Mouse (Mus musculus) liver, embryonic 11.5 days (tissue): Measurements from ENCODE around the gene Snx29. TPM values are rescaled to one million over a fixed set of nuclear protein-coding genes. Genes with fewer than 3 reads are reported as not detected.
A peak's percentile ranks its signal among the peaks of the same experiment; 100 is the strongest.

Source experiments
- ATAC-seq: fragments of 200-750 bp; cut with Nextera tagmentation; replicated peaks from 2 replicates; pipeline ENCODE4 v1.8.0; 2017; ENCODE audit warnings: moderate number of reproducible peaks, mild to moderate bottlenecking, moderate TSS enrichment, moderate library complexity; ENCODE audit not compliant: low FRiP score
- DNase-seq: peaks from one replicate; pipeline ENCODE4 v3.0.0-alpha.2; 2017; ENCODE audit warnings: low spot score
- H3K27ac ChIP-seq: fragments of 300-500 bp; sonication (generic); 2 replicates; pipeline ENCODE4 v1.5.1; 2014; ENCODE audit warnings: mild to moderate bottlenecking, low read depth, low read length, control low read depth
- H3K27me3 ChIP-seq: fragments of 300-500 bp; sonication (generic); replicated peaks from 2 replicates; pipeline ENCODE4 v1.6.1; 2014; ENCODE audit warnings: low read length, mixed read lengths; ENCODE audit not compliant: control insufficient read depth, insufficient read depth
- H3K36me3 ChIP-seq: fragments of 300-500 bp; sonication (generic); 2 replicates; pipeline ENCODE4 v1.6.1; 2014; ENCODE audit warnings: mild to moderate bottlenecking, low read length, moderate library complexity, mixed read lengths; ENCODE audit not compliant: control insufficient read depth, insufficient read depth
- H3K4me1 ChIP-seq: fragments of 300-500 bp; sonication (generic); replicated peaks from 2 replicates; pipeline ENCODE4 v1.6.1; 2014; ENCODE audit warnings: low read length, mixed read lengths; ENCODE audit not compliant: control insufficient read depth, insufficient read depth
- H3K4me2 ChIP-seq: fragments of 300-500 bp; sonication (generic); 2 replicates; pipeline ENCODE4 v1.6.1; 2014; ENCODE audit warnings: mild to moderate bottlenecking, control low read depth, moderate library complexity
- H3K4me3 ChIP-seq: fragments of 300-500 bp; sonication (generic); 2 replicates; pipeline ENCODE4 v1.5.1; 2014; ENCODE audit warnings: low read depth, low read length, control low read depth
- H3K9ac ChIP-seq: fragments of 300-500 bp; sonication (generic); 2 replicates; pipeline ENCODE4 v1.6.1; 2014; ENCODE audit warnings: low read depth, low read length, control low read depth
- H3K9me3 ChIP-seq: fragments of 300-500 bp; sonication (generic); 2 replicates; pipeline ENCODE4 v1.6.1; 2016; ENCODE audit warnings: low read length, inconsistent platforms, mixed read lengths; ENCODE audit not compliant: control insufficient read depth
- WGBS: fragments of 180-500 bp; shearing (Covaris S2); extraction: QIAGEN DNeasy Blood & Tissue Kit; methylation state at CpG from one replicate; pipeline ENCODE4 v1.1.7; 2014; 5-methylcytosine and 5-hydroxymethylcytosine counted together
- polyA plus RNA-seq: library from polyadenylated mRNA; unstranded; fragments of >200 nt; fragmentation: Nextera tagmentation; extraction: Ambion mirVana; gene quantifications from 2 replicates; pipeline ENCODE4 v1.2.1, GENCODE M21; 2014

The Snx29 gene
- polyA plus RNA-seq, 1 experiment from 2014 or later = 5.1 TPM

DNA sequence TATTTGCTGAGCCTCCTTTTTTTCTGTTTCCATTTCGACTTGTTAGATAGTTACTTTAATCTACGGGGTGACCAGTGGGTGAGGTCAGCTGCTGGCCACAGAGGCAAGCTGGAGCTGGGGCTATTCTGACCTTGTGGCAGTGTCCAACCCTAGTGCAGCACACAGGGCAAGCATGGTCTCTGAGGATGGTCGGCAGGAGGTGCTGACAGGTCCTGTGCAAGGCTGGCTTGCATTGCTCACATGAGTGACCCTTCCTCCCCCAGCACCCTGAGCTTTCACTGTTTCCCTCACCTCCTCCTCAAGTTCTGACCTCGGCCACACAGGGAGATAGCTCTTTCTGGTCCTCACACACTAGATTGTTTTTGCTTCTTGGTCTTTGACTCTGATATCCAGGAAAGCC, 46.5 kb downstream of the Snx29 start:
- Histone ChIP-seq H3K36me3 (no peaks in the 10 kb centered on the region), H3K4me2 (no peak overlapping the region), H3K27ac (no peak overlapping the region), H3K9ac (no peak overlapping the region), H3K27me3 (no peaks in the 10 kb centered on the region), H3K4me3 (no peak overlapping the region), H3K9me3 (no peaks in the 10 kb centered on the region), H3K4me1 (peaks cover 9% of the 10 kb centered on the region; the same call in 1 of the 2 replicates)
- DNase-seq = no peak
- no peak for ATAC-seq
- 45% methylated on average over 4 of the region's 4 CpGs for WGBS

DNA sequence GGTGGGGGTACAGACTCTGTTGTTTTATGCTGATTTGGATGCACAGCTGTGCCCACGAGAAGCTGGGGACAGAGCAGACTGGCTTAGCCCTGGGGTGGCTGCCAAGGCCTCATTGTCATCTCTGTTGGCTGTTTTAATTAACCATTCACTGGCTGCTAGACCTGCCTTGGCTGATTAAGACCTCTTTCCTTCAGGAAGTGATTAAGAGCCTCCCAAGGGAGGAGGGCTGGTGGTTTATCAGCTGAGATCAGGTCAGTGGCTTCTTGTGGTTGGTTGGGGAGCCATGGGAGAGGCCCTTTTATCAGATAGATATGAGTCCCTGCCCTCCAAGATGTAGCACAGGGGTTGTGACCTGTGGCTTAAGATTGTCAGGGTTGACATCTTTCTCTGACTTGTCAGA, 46.9 kb downstream of the Snx29 start:
- WGBS = 23% methylated on average over 1 of the region's 1 CpGs
- Histone ChIP-seq H3K4me2 (no peak overlapping the region), H3K36me3 (no peaks in the 10 kb centered on the region), H3K9me3 (no peaks in the 10 kb centered on the region), H3K27me3 (no peaks in the 10 kb centered on the region), H3K27ac (no peak overlapping the region), H3K4me3 (no peak overlapping the region), H3K4me1 (peaks cover 9% of the 10 kb centered on the region; the same call in 1 of the 2 replicates), H3K9ac (no peak overlapping the region)
- DNase-seq = no peak
- peak; percentile 76 for ATAC-seq

DNA sequence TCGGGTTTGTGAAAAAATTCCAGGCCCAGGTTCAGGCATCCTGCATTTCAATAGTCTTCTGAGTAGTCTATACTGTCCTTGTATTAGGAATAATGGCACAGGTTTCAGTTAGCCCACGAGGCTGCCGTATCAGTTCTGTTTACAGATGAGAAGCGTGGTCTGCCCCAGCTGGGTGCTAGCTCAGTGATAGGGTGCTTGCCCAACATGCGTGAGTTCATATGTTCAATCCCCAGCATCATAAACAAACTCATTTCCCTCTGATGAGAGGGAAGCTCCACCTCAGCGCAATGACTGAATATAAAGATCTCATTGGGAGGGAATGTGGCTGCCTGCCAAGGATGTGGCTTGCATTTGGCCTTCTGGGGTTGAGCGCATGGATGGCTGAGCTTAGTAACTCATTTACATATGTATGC, 47.4 kb downstream of the Snx29 start:
- Histone ChIP-seq H3K4me3 (no peak overlapping the region), H3K27me3 (no peaks in the 10 kb centered on the region), H3K4me1 (peaks cover 9% of the 10 kb centered on the region; the same call in 1 of the 2 replicates), H3K4me2 (no peak overlapping the region), H3K9me3 (no peaks in the 10 kb centered on the region), H3K27ac (no peak overlapping the region), H3K36me3 (no peaks in the 10 kb centered on the region), H3K9ac (no peak overlapping the region)
- DNase-seq (no peak), ATAC-seq (peak; percentile 32; the same call in 1 of the 2 replicates)
- 58% methylated on average over 7 of the region's 7 CpGs for WGBS

DNA sequence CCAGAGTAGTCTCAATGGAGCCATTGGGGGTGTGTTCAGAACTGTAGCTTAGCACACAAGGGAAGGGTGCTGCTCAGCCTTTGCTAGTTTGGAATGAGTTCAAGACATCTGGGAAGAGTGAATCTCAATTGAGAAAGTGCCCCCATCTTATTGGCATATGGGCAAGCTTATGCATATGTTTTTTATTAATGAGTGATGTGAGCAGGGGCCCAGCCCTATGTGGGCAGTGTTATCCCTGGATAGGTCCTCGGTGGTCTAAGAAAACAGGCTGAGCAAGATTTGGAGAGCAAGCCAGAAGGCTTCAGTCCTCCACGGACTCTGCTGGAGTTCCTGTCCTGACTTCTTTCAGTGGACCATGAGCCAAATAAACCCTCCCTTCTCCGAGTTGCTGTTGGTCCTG, 56.6 kb downstream of the Snx29 start:
- no peak overlapping the region for H3K9ac ChIP-seq
- H3K27ac ChIP-seq = no peak overlapping the region
- H3K36me3 ChIP-seq = no peaks in the 10 kb centered on the region
- H3K9me3 ChIP-seq = no peaks in the 10 kb centered on the region
- no peak overlapping the region for H3K4me3 ChIP-seq
- no peak overlapping the region for H3K4me2 ChIP-seq
- H3K27me3 ChIP-seq = no peaks in the 10 kb centered on the region
- DNase-seq (no peak), ATAC-seq (no peak)
- 78% methylated on average over 3 of the region's 3 CpGs for WGBS
- no peaks in the 10 kb centered on the region for H3K4me1 ChIP-seq

DNA sequence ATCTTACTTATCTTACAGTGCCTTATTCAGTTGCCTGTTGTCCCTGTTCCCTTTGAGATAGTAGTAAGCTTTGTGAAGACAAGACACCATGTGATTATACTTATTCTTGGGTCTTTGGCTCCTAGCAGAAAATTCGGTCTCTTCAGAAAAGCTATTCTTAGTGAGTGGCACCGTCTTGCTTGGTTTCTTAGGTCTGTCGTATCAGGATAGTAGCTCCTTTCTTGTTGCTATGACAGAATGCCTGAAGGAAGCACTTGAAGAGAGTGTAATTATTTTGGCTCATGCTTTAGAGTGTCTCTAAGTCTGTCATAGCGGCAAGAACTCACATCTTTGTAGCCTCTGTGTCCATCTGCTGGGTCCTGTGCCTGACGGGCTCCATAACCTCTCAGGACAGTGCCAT, 57.3 kb downstream of the Snx29 start:
- ATAC-seq (no peak), DNase-seq (no peak)
- Histone ChIP-seq H3K4me3 (no peak overlapping the region), H3K9me3 (no peaks in the 10 kb centered on the region), H3K27ac (no peak overlapping the region), H3K4me2 (no peak overlapping the region), H3K4me1 (no peaks in the 10 kb centered on the region), H3K27me3 (no peaks in the 10 kb centered on the region), H3K9ac (no peak overlapping the region), H3K36me3 (no peaks in the 10 kb centered on the region)
- WGBS = 87% methylated on average over 5 of the region's 5 CpGs

DNA sequence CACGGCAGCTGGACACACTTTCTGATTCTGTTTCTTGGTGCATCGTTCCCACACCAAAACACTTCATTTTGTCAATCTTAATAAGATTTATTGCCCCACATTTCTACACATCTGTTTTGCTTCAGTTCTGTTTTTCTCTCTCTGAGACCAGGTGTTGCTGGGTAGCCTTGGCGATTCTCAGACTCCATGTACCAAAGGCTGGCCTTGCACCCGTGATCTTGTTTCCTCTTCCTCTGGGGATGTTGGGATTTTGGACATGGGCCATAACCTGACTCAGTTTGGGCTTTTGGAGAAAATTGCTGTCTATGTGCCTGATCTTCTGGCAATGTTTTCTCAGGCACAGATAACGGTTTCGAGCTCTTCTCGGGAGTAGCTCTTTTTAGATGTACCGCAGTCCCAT, 58.2 kb downstream of the Snx29 start:
- Histone ChIP-seq H3K9me3 (no peaks in the 10 kb centered on the region), H3K9ac (no peak overlapping the region), H3K4me2 (no peak overlapping the region), H3K27me3 (no peaks in the 10 kb centered on the region), H3K36me3 (no peaks in the 10 kb centered on the region), H3K27ac (no peak overlapping the region), H3K4me1 (no peaks in the 10 kb centered on the region), H3K4me3 (no peak overlapping the region)
- ATAC-seq = no peak
- no peak for DNase-seq
- WGBS = 85% methylated on average over 8 of the region's 8 CpGs

DNA sequence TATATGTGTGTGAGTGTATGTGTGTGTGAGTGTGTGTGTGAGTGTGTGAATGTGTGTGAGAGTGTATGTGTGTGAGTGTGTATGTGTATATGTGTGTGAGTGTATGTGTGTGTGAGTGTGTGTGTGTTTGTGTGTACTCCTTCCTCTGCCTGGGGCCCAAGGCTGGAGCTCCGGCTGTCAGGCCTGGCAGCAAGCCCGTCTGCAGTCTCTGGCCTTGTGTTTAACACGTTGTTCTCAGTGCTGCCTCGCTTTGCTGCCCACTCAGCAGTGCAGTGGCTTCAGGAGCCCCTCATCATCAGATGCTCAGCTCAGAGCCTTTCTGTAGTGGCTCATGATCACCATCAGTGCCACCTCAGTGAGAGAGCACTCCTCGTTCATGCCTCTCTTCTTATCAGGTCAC, 61.7 kb downstream of the Snx29 start:
- Histone ChIP-seq H3K4me2 (no peak overlapping the region), H3K4me1 (peaks cover 6% of the 10 kb centered on the region), H3K36me3 (no peaks in the 10 kb centered on the region), H3K9ac (no peak overlapping the region), H3K27ac (no peak overlapping the region), H3K9me3 (no peaks in the 10 kb centered on the region), H3K4me3 (no peak overlapping the region), H3K27me3 (no peaks in the 10 kb centered on the region)
- 74% methylated on average over 5 of the region's 5 CpGs for WGBS
- ATAC-seq = no peak
- no peak for DNase-seq

DNA sequence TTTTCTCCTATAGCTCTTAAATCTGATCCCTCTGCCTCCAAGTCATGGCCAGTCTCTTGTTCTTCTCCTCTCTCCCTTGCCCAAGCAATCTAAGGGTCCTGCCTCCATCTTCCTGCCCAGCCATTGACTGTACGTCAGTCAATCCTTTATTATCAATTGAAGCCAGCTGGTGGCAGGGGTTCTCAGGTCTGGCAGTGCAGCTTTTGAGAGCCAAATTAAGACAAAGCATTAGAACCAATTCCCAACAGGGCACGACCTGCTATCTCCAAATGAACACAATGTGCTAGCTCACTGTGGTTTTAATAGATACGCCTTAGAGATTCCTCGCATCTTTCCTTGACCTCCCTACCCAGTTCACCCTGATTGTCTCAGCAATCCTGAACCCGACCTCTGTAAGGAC, 62.4 kb downstream of the Snx29 start:
- WGBS = 50% methylated on average over 5 of the region's 5 CpGs
- Histone ChIP-seq H3K9me3 (no peaks in the 10 kb centered on the region), H3K9ac (no peak overlapping the region), H3K4me3 (no peak overlapping the region), H3K36me3 (no peaks in the 10 kb centered on the region), H3K4me1 (peaks cover 6% of the 10 kb centered on the region), H3K4me2 (no peak overlapping the region), H3K27ac (no peak overlapping the region), H3K27me3 (no peaks in the 10 kb centered on the region)
- ATAC-seq (no peak), DNase-seq (no peak)

DNA sequence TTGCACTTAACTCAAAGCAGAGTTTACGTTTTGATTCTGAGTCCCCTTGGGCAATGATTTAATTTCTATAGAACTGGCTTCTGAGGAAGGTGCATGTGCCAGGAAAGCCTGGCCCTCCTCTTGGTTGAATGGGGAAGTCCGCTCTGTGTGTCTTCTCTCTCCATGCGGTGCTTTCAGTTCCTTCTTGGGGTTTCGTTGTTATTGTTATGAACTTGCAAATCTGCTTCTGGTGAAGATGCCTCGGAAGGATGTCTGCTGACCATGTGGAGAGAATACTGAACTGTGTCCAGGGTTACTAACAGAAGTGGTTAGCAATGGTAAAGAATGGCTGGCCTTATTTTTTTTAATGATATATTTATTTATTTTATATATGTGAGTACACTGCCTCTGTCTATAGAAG, 63.1 kb downstream of the Snx29 start:
- Histone ChIP-seq H3K9ac (no peak overlapping the region), H3K4me1 (peaks cover 6% of the 10 kb centered on the region), H3K27ac (no peak overlapping the region), H3K4me3 (no peak overlapping the region), H3K4me2 (no peak overlapping the region), H3K27me3 (no peaks in the 10 kb centered on the region), H3K36me3 (no peaks in the 10 kb centered on the region), H3K9me3 (no peaks in the 10 kb centered on the region)
- ATAC-seq = no peak
- whole genome bisulfite sequencing = 64% methylated on average over 5 of the region's 5 CpGs
- no peak for DNase-seq
